Mouse (Mus musculus) C2C12 (cell line): ENCODE results near the gene Aip.

Experiments
- CTCF ChIP-seq: IDR thresholded peaks from one replicate; pipeline ENCODE4 v1.5.1; 2011; ENCODE audit not compliant: control insufficient read depth, insufficient read depth, insufficient read length
- USF1 ChIP-seq: IDR thresholded peaks from one replicate; pipeline ENCODE4 v1.6.1; 2011; ENCODE audit warnings: low read depth, mild to moderate bottlenecking, control low read depth, moderate library complexity

GRCm38 (mm10) chr19:4117006-4117405, 8.7 kb downstream of the Aip start:
- TF ChIP-seq CTCF (no peak), USF1 (no peak)
